Mouse (Mus musculus) ES-Bruce4 (cell line): ENCODE measurements around the gene Etv5. TPM values are rescaled to one million over a fixed set of nuclear protein-coding genes. Genes with fewer than 3 reads are reported as not detected.
"Not testable (repeated sequence)": the region's sequence is repeated elsewhere in the genome, so short reads cannot be mapped to it uniquely, and the experiment has no call there.

Experiments used
- H3K27ac ChIP-seq: 2 replicates; pipeline ENCODE4 v1.5.1; 2012; ENCODE audit warnings: low read length, inconsistent platforms; ENCODE audit not compliant: insufficient read depth
- H3K27me3 ChIP-seq: 2 replicates; pipeline ENCODE4 v1.6.1; 2012; ENCODE audit warnings: mild to moderate bottlenecking, low read length, inconsistent platforms; ENCODE audit not compliant: control insufficient read depth, poor library complexity, insufficient read depth, severe bottlenecking
- H3K36me3 ChIP-seq: 2 replicates; pipeline ENCODE4 v1.6.1; 2012; ENCODE audit warnings: inconsistent platforms, mild to moderate bottlenecking, low read length, moderate library complexity; ENCODE audit not compliant: control insufficient read depth, poor library complexity, insufficient read depth, severe bottlenecking
- H3K4me1 ChIP-seq: one replicate; pipeline ENCODE4 v1.8.1; 2011; ENCODE audit warnings: low read length; ENCODE audit not compliant: control insufficient read depth, insufficient read depth
- H3K4me3 ChIP-seq: 2 replicates; pipeline ENCODE4 v1.5.1; 2011; ENCODE audit warnings: low read depth, mild to moderate bottlenecking, low read length
- H3K9ac ChIP-seq: 2 replicates; pipeline ENCODE4 v1.6.1; 2012; ENCODE audit warnings: low read depth, mild to moderate bottlenecking, inconsistent platforms; ENCODE audit not compliant: poor library complexity, severe bottlenecking
- H3K9me3 ChIP-seq: replicated peaks from 2 replicates; pipeline ENCODE4 v1.6.1; 2012; ENCODE audit warnings: mild to moderate bottlenecking, low read length, inconsistent platforms; ENCODE audit not compliant: control insufficient read depth, poor library complexity, insufficient read depth, severe bottlenecking
- CTCF ChIP-seq: IDR thresholded peaks from one replicate; pipeline ENCODE4 v1.8.1; 2011; ENCODE audit warnings: low read depth, low read length
- EP300 ChIP-seq: IDR thresholded peaks from 2 replicates; pipeline ENCODE4 v1.6.1; 2011; ENCODE audit warnings: low read depth, low read length; ENCODE audit not compliant: insufficient read depth
- POLR2A ChIP-seq: IDR thresholded peaks from one replicate; pipeline ENCODE4 v1.8.1; 2011; ENCODE audit warnings: low read length; ENCODE audit not compliant: insufficient read depth
- polyA plus RNA-seq: library from polyadenylated mRNA; stranded (reverse); fragments of >200 nt; gene quantifications from 2 replicates; pipeline ENCODE4 v1.2.4, GENCODE M21; 2011; ENCODE audit warnings: low read depth; ENCODE audit not compliant: missing spikeins, insufficient read depth, insufficient read length

Gene Etv5
- polyA plus RNA-seq, 1 experiment, result 130 TPM

- TF ChIP-seq EP300 (no peak), CTCF (no peak), POLR2A (no peak)
- Histone ChIP-seq H3K9ac (no peak overlapping the region), H3K27me3 (no peaks in the 10 kb centered on the region), H3K4me1 (peaks cover 2% of the 10 kb centered on the region), H3K36me3 (peaks cover 80% of the 10 kb centered on the region), H3K4me3 (no peak overlapping the region), H3K27ac (no peak overlapping the region), H3K9me3 (peaks cover 9% of the 10 kb centered on the region)
These were observed 43.1 kb downstream of the Etv5 start for GRCm38 (mm10) chr16:22396420-22396819.

- H3K36me3 ChIP-seq, result peaks cover 81% of the 10 kb centered on the region
- peak overlapping the region; percentile 41; the same call in 1 of the 2 replicates for H3K27ac ChIP-seq
- H3K27me3 ChIP-seq, result no peaks in the 10 kb centered on the region
- TF ChIP-seq EP300 (peak; percentile 55; the same call in 1 of the 2 replicates), POLR2A (no peak)
- H3K9ac ChIP-seq, result no peak overlapping the region
- no peak overlapping the region for H3K4me3 ChIP-seq
- H3K4me1 ChIP-seq, result peaks cover 2% of the 10 kb centered on the region
- H3K9me3 ChIP-seq, result no peaks in the 10 kb centered on the region; the same call in 1 of the 2 replicates
These were observed 44.2 kb downstream of the Etv5 start for GRCm38 (mm10) chr16:22395093-22395844.

- TF ChIP-seq POLR2A, result no peak
- no peak for TF ChIP-seq CTCF
- no peak for TF ChIP-seq EP300
- Histone ChIP-seq H3K9me3 (0 out of 2 replicates have a peak, but pooled peaks cover 7% of the 10 kb centered on the region), H3K4me1 (no peaks in the 10 kb centered on the region), H3K27ac (no peak overlapping the region), H3K4me3 (no peak overlapping the region), H3K27me3 (no peaks in the 10 kb centered on the region), H3K36me3 (peaks cover 88% of the 10 kb centered on the region), H3K9ac (no peak overlapping the region)
These were observed 49.1 kb downstream of the Etv5 start for GRCm38 (mm10) chr16:22390348-22390897.

- TF ChIP-seq EP300 (no peak), POLR2A (no peak), CTCF (no peak)
These were observed 50.2 kb downstream of the Etv5 start for GRCm38 (mm10) chr16:22389146-22389911.

GRCm38 (mm10) chr16:22387731-22388130 is 51.8 kb downstream of the Etv5 start:
- TF ChIP-seq CTCF, result no peak
- no peak for TF ChIP-seq POLR2A
- no peak for TF ChIP-seq EP300
- Histone ChIP-seq H3K27ac (no peak overlapping the region), H3K9ac (no peak overlapping the region), H3K36me3 (peaks cover 90% of the 10 kb centered on the region), H3K4me3 (no peak overlapping the region), H3K9me3 (peaks cover 20% of the 10 kb centered on the region; the same call in 1 of the 2 replicates), H3K4me1 (no peaks in the 10 kb centered on the region), H3K27me3 (no peaks in the 10 kb centered on the region)

More at GRCm38 (mm10) chr16:22389146-22389911, 50.2 kb downstream of the Etv5 start:
- H3K27me3 ChIP-seq, result no peaks in the 10 kb centered on the region
- peaks cover 18% of the 10 kb centered on the region; the same call in 1 of the 2 replicates for H3K9me3 ChIP-seq
- H3K27ac ChIP-seq, result no peak overlapping the region
- no peak overlapping the region for H3K4me3 ChIP-seq
- H3K4me1 ChIP-seq, result no peaks in the 10 kb centered on the region
- H3K9ac ChIP-seq, result no peak overlapping the region
- H3K36me3 ChIP-seq, result peaks cover 93% of the 10 kb centered on the region

GRCm38 (mm10) chr16:22382018-22382417 is 57.5 kb downstream of the Etv5 start:
- H3K27me3 ChIP-seq, H3K27ac ChIP-seq, H3K9ac ChIP-seq, H3K4me3 ChIP-seq, H3K4me1 ChIP-seq: not testable (repeated sequence)
- Histone ChIP-seq H3K36me3 (peaks cover 38% of the 10 kb centered on the region), H3K9me3 (peaks cover 20% of the 10 kb centered on the region; the same call in 1 of the 2 replicates)
